Mouse (Mus musculus) forebrain, embryonic 16.5 days (tissue): ENCODE measurements around the gene Mgll. TPM values are rescaled to one million over a fixed set of nuclear protein-coding genes. Genes with fewer than 3 reads are reported as not detected.

Experiments
- ATAC-seq: fragments of 200-750 bp; cut with Nextera tagmentation; 2 replicates; pipeline ENCODE4 v1.8.0; 2017; ENCODE audit warnings: mild to moderate bottlenecking, moderate library complexity
- H3K27ac ChIP-seq: fragments of 300-500 bp; sonication (generic); 2 replicates; pipeline ENCODE4 v1.5.1; 2014; ENCODE audit warnings: low read length, control low read depth
- H3K27me3 ChIP-seq: fragments of 300-500 bp; sonication (generic); replicated peaks from 2 replicates; pipeline ENCODE4 v1.6.1; 2014; ENCODE audit warnings: low read length; ENCODE audit not compliant: control insufficient read depth, insufficient read depth
- H3K36me3 ChIP-seq: fragments of 300-500 bp; sonication (generic); 2 replicates; pipeline ENCODE4 v1.6.1; 2014; ENCODE audit not compliant: control insufficient read depth, insufficient read depth
- H3K4me1 ChIP-seq: fragments of 300-500 bp; sonication (generic); replicated peaks from 2 replicates; pipeline ENCODE4 v1.6.1; 2014; ENCODE audit warnings: low read length; ENCODE audit not compliant: control insufficient read depth, insufficient read depth
- H3K4me2 ChIP-seq: fragments of 300-500 bp; sonication (generic); 2 replicates; pipeline ENCODE4 v1.6.1; 2014; ENCODE audit warnings: mild to moderate bottlenecking, low read length, control low read depth
- H3K4me3 ChIP-seq: fragments of 300-500 bp; sonication (generic); replicated peaks from 2 replicates; pipeline ENCODE4 v1.5.1; 2014; ENCODE audit warnings: mild to moderate bottlenecking, low read length, control low read depth
- H3K9ac ChIP-seq: fragments of 300-500 bp; sonication (generic); replicated peaks from 2 replicates; pipeline ENCODE4 v1.6.1; 2014; ENCODE audit warnings: low read depth, low read length, control low read depth
- H3K9me3 ChIP-seq: fragments of 300-500 bp; sonication (generic); 2 replicates; pipeline ENCODE4 v1.6.1; 2016; ENCODE audit warnings: low read length; ENCODE audit not compliant: control insufficient read depth
- WGBS: fragments of 180-500 bp; shearing (Covaris S2); extraction: QIAGEN DNeasy Blood & Tissue Kit; methylation state at CpG from one replicate; pipeline ENCODE4 v1.1.7; 2014; 5-methylcytosine and 5-hydroxymethylcytosine counted together
- polyA plus RNA-seq: library from polyadenylated mRNA; unstranded; fragments of >200 nt; fragmentation: Nextera tagmentation; extraction: Ambion mirVana; gene quantifications from 2 replicates; pipeline ENCODE4 v1.2.1, GENCODE M21; 2015

Mgll gene
- polyA plus RNA-seq = 23.3 and 35.2 TPM in 2 replicates

GRCm38 (mm10) chr6:88724313-88725195 lies at the start of gene Mgll:
Gene Mgll (plus strand): TSS chr6:88724412.
- peak; percentile 91 for ATAC-seq
- H3K27ac ChIP-seq = peak within 1 kb of the TSS; percentile 79
- peaks cover 8% of the 10 kb centered on the region for H3K4me1 ChIP-seq
- H3K4me3 ChIP-seq = peak within 1 kb of the TSS; percentile 58
- H3K4me2 ChIP-seq = peak within 1 kb of the TSS; percentile 92
- peak within 1 kb of the TSS; percentile 66 for H3K9ac ChIP-seq
- H3K27me3 ChIP-seq = peaks cover 4% of the 10 kb centered on the region; the same call in 1 of the 2 replicates
- under 1% methylated on average over 104 of the region's 105 CpGs for WGBS
- H3K36me3 ChIP-seq = no peaks in the 10 kb centered on the region
- H3K9me3 ChIP-seq = no peaks in the 10 kb centered on the region

- H3K9ac ChIP-seq = no peak overlapping the region
These were observed 48.4 kb upstream of the Mgll start for GRCm38 (mm10) chr6:88675815-88676214.

GRCm38 (mm10) chr6:88676753-88677736 lies 47.2 kb upstream of the Mgll start:
- H3K27ac ChIP-seq = no peak overlapping the region
- WGBS = 95% methylated on average over 6 of the region's 6 CpGs
- no peaks in the 10 kb centered on the region for H3K4me1 ChIP-seq
- no peak overlapping the region for H3K4me3 ChIP-seq
- no peak overlapping the region for H3K9ac ChIP-seq
- H3K36me3 ChIP-seq = no peaks in the 10 kb centered on the region
- no peaks in the 10 kb centered on the region for H3K9me3 ChIP-seq
- H3K4me2 ChIP-seq = no peak overlapping the region
- no peaks in the 10 kb centered on the region for H3K27me3 ChIP-seq
- ATAC-seq = no peak

More at GRCm38 (mm10) chr6:88675815-88676214, 48.4 kb upstream of the Mgll start:
- Histone ChIP-seq H3K4me3 (no peak overlapping the region), H3K9me3 (no peaks in the 10 kb centered on the region), H3K27me3 (no peaks in the 10 kb centered on the region), H3K27ac (no peak overlapping the region), H3K36me3 (no peaks in the 10 kb centered on the region), H3K4me1 (no peaks in the 10 kb centered on the region), H3K4me2 (no peak overlapping the region)
- no peak for ATAC-seq
- 93% methylated on average over 2 of the region's 2 CpGs for WGBS

DNA sequence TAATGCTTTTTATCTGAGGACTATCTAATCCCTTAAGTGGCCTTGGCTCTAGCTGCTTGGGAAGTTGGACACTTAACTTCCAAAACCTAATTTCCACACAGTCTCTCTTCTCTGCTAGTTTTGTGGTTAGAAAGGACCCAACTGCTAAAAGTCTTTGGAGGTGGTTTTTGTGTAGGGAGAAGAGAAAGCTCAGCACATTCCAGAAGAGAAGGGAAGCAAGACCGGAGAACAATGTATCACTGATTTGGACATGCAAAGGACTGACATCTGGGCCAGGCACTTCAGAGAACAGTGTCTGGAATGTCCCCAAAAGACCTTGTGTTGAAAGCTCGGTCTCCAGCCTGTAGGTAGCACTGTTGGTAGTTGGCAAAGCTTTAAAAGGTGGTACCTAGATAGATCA lies 46.5 kb upstream of the Mgll start:
- Histone ChIP-seq H3K27ac (no peak overlapping the region), H3K9ac (no peak overlapping the region), H3K4me3 (no peak overlapping the region), H3K27me3 (no peaks in the 10 kb centered on the region), H3K4me1 (no peaks in the 10 kb centered on the region), H3K4me2 (no peak overlapping the region), H3K36me3 (no peaks in the 10 kb centered on the region), H3K9me3 (no peaks in the 10 kb centered on the region)
- WGBS = 66% methylated on average over 2 of the region's 2 CpGs
- no peak for ATAC-seq

GRCm38 (mm10) chr6:88681026-88681425 lies 43.2 kb upstream of the Mgll start:
- ATAC-seq = no peak
- no peaks in the 10 kb centered on the region for H3K27me3 ChIP-seq
- H3K36me3 ChIP-seq = no peaks in the 10 kb centered on the region
- H3K27ac ChIP-seq = no peak overlapping the region
- no peak overlapping the region for H3K9ac ChIP-seq
- no peaks in the 10 kb centered on the region for H3K9me3 ChIP-seq
- H3K4me3 ChIP-seq = no peak overlapping the region
- peaks cover 7% of the 10 kb centered on the region for H3K4me1 ChIP-seq
- 92% methylated on average over 3 of the region's 3 CpGs for WGBS
- no peak overlapping the region for H3K4me2 ChIP-seq

- ATAC-seq = no peak
- WGBS = 11% methylated on average over 7 of the region's 7 CpGs
- peak overlapping the region; percentile 65 for H3K27ac ChIP-seq
These were observed 40.7 kb upstream of the Mgll start for GRCm38 (mm10) chr6:88683380-88684053.

GRCm38 (mm10) chr6:88688171-88688570 lies 36.0 kb upstream of the Mgll start:
- ATAC-seq = no peak
- H3K27me3 ChIP-seq = no peaks in the 10 kb centered on the region
- no peak overlapping the region for H3K27ac ChIP-seq
- H3K4me2 ChIP-seq = no peak overlapping the region
- H3K4me1 ChIP-seq = peaks cover 7% of the 10 kb centered on the region
- H3K9me3 ChIP-seq = no peaks in the 10 kb centered on the region
- no peak overlapping the region for H3K9ac ChIP-seq
- H3K4me3 ChIP-seq = no peak overlapping the region
- 92% methylated on average over 11 of the region's 11 CpGs for WGBS
- H3K36me3 ChIP-seq = no peaks in the 10 kb centered on the region

More at GRCm38 (mm10) chr6:88683380-88684053, 40.7 kb upstream of the Mgll start:
- H3K27me3 ChIP-seq = no peaks in the 10 kb centered on the region
- H3K9ac ChIP-seq = no peak overlapping the region
- no peak overlapping the region for H3K4me3 ChIP-seq
- no peaks in the 10 kb centered on the region for H3K9me3 ChIP-seq
- peaks cover 7% of the 10 kb centered on the region for H3K4me1 ChIP-seq
- H3K36me3 ChIP-seq = no peaks in the 10 kb centered on the region
- peak overlapping the region; percentile 0; the same call in 1 of the 2 replicates for H3K4me2 ChIP-seq

GRCm38 (mm10) chr6:88688712-88689111 lies 35.5 kb upstream of the Mgll start:
- Histone ChIP-seq H3K36me3 (no peaks in the 10 kb centered on the region), H3K27me3 (no peaks in the 10 kb centered on the region), H3K9me3 (no peaks in the 10 kb centered on the region), H3K4me1 (peaks cover 3% of the 10 kb centered on the region; the same call in 1 of the 2 replicates), H3K27ac (no peak overlapping the region), H3K9ac (no peak overlapping the region), H3K4me2 (no peak overlapping the region), H3K4me3 (no peak overlapping the region)
- no peak for ATAC-seq
- 72% methylated on average over 3 of the region's 3 CpGs for WGBS
